Mouse (Mus musculus) stomach, embryonic 14.5 days (tissue): ENCODE measurements around the gene Sh3pxd2a. TPM values are rescaled to one million over a fixed set of nuclear protein-coding genes. Genes with fewer than 3 reads are reported as not detected.

Experiments used
- ATAC-seq: fragments of 200-750 bp; cut with Nextera tagmentation; 2 replicates; pipeline ENCODE4 v1.8.0; 2017; ENCODE audit warnings: low read depth, moderate TSS enrichment; ENCODE audit not compliant: insufficient number of reproducible peaks, insufficient read depth, low FRiP score
- H3K27ac ChIP-seq: fragments of 300-500 bp; sonication (generic); 2 replicates; pipeline ENCODE4 v1.5.1; 2014; ENCODE audit warnings: mild to moderate bottlenecking, low read length, moderate library complexity, mixed read lengths
- H3K27me3 ChIP-seq: fragments of 300-500 bp; sonication (generic); 2 replicates; pipeline ENCODE4 v1.6.1; 2014; ENCODE audit warnings: low read length, control low read depth, mixed read lengths; ENCODE audit not compliant: control insufficient read depth, insufficient read depth
- H3K36me3 ChIP-seq: fragments of 300-500 bp; sonication (generic); 2 replicates; pipeline ENCODE4 v1.6.1; 2014; ENCODE audit warnings: mild to moderate bottlenecking, control low read depth, low read length, moderate library complexity, mixed read lengths; ENCODE audit not compliant: control insufficient read depth, insufficient read depth
- H3K4me1 ChIP-seq: fragments of 300-500 bp; sonication (generic); 2 replicates; pipeline ENCODE4 v1.6.1; 2014; ENCODE audit warnings: low read length, control low read depth, mixed read lengths; ENCODE audit not compliant: control insufficient read depth, insufficient read depth
- H3K4me2 ChIP-seq: fragments of 300-500 bp; sonication (generic); replicated peaks from 2 replicates; pipeline ENCODE4 v1.6.1; 2014; ENCODE audit warnings: low read depth, low read length, control low read depth
- H3K4me3 ChIP-seq: fragments of 300-500 bp; sonication (generic); 2 replicates; pipeline ENCODE4 v1.5.1; 2014; ENCODE audit warnings: low read depth, low read length, control low read depth
- H3K9ac ChIP-seq: fragments of 300-500 bp; sonication (generic); replicated peaks from 2 replicates; pipeline ENCODE4 v1.6.1; 2014; ENCODE audit warnings: low read depth, mild to moderate bottlenecking, control low read depth, low read length, moderate library complexity, mixed read lengths
- H3K9me3 ChIP-seq: fragments of 300-500 bp; sonication (generic); 2 replicates; pipeline ENCODE4 v1.6.1; 2016; ENCODE audit warnings: low read depth, low read length, control low read depth; ENCODE audit not compliant: control insufficient read depth
- WGBS: fragments of 180-500 bp; shearing (Covaris S2); extraction: QIAGEN DNeasy Blood & Tissue Kit; methylation state at CpG from one replicate; pipeline ENCODE4 v1.1.7; 2014; 5-methylcytosine and 5-hydroxymethylcytosine counted together
- polyA plus RNA-seq: library from polyadenylated mRNA; unstranded; fragments of >200 nt; fragmentation: Nextera tagmentation; extraction: Ambion mirVana; gene quantifications from 2 replicates; pipeline ENCODE4 v1.2.1, GENCODE M21; 2014

Gene Sh3pxd2a
- polyA plus RNA-seq, 1 experiment from 2014 or later = 13.7 TPM

DNA sequence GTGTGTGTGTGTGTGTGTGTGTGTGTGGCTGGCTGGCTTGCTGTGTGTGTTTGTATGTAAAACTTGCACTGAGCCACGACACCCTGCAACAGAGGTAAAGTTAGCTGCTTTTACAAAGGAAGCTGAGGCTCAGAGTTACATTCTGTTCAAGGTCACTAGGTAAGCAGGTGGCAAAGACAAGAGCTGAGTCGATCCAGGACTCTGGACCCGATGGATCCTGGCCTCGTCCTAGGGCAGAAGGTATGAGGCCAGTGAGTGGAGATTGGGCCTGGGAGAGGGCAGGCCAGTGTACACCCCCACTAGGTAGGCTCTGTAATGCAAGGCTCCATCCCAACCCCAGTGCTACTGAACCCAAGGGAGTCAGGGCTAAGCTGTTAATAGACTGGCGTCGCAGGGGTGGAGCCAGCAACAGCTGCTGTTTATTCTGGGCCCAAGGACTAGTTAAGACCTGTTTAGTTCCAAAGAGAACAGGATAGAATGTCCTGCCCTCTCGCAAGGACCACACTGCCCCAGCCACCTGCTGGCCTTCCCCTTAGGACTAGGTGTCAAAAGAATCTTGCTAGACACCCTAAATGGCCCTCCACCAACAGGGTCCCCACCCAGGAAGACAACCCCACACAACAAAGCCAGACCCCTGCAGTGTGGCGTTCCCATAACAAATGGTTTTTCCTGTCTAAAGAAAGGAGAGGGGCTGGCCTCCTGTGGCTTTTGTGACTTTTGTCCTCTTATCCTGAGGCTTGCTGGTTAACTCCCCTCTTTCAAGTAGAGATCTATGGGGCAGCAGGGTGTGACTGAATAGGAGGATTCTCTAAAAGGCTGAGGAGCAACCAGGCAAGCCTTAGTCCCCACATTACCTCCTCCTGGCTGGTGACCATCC is 13.7 kb downstream of the Sh3pxd2a start:
- Histone ChIP-seq H3K27me3 (no peaks in the 10 kb centered on the region), H3K9ac (no peak overlapping the region), H3K4me1 (peaks cover 63% of the 10 kb centered on the region), H3K4me3 (no peak overlapping the region), H3K27ac (peak overlapping the region; percentile 52; the same call in 1 of the 2 replicates), H3K4me2 (no peak overlapping the region), H3K36me3 (no peaks in the 10 kb centered on the region), H3K9me3 (no peaks in the 10 kb centered on the region)
- ATAC-seq = peak; percentile 53; the same call in 1 of the 2 replicates
- WGBS = 37% methylated on average over 8 of the region's 8 CpGs

DNA sequence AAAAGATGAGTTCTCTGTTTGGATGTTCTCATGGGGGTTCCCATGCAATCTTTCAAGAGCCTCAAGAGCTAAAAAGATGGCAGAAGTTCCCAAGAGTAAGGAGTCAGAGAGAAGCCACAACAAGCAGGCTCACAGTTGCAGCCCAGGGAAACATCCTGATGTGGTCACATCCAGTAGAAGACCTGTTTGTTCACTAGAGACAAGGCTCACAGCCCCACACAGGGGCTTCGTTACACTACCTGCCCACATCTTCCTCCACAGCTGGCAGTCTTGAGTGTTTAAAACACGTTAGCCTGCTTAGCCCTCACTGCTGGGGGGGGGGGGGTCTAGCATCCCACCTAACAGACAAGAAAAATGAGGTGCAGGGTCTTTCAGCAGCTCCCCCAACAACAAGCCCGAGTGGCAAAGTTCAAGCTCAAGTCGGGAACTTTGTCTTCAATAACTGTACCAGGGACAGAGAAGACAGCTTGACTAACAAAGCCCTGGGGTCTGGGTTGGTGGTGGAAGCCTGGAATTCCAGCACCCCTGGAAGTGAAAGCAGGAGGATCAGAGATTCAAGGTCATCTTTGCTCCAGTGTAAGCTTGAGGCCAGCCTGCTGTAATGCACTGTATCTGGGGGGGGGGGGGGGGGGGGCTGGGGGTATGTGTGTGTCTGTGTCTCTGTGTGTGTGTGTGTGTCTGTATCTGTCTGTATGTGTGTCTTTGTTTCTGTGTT is 14.5 kb downstream of the Sh3pxd2a start:
- ATAC-seq = no peak
- H3K27me3 ChIP-seq = no peaks in the 10 kb centered on the region
- WGBS = 40% methylated on average over 4 of the region's 4 CpGs

DNA sequence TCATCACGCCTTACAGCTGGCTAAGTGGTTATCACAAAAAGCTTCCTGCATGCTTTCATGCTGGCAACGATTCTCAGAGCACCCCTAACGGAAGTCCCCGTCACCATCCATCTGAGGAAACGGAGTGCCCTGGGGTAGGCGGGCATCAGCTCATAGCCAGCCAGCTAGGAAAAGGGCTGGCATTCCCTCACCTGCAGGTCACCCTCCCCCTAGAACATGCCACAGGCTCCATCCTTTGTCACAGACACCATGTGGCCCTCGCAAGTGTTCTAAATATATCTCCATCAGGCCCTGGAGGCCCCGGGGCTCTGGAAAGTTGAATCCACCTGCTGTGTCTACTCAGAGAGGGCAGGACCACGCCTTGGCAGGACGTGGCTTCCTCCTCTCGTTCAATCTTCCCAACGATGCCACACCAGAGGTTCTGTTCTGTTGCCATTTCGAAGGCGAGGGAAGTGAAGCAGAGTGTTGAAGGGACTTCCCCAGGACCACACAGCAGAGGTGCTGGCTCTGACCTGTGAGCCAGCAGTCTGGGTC is 15.5 kb downstream of the Sh3pxd2a start:
- Histone ChIP-seq H3K4me1 (peaks cover 68% of the 10 kb centered on the region), H3K36me3 (no peaks in the 10 kb centered on the region), H3K4me3 (no peak overlapping the region), H3K27ac (no peak overlapping the region), H3K27me3 (no peaks in the 10 kb centered on the region), H3K9ac (no peak overlapping the region), H3K4me2 (no peak overlapping the region), H3K9me3 (no peaks in the 10 kb centered on the region)
- ATAC-seq = no peak
- WGBS = 69% methylated on average over 14 of the region's 14 CpGs

More for the DNA sequence above, 14.5 kb downstream of the Sh3pxd2a start:
- Histone ChIP-seq H3K9ac (no peak overlapping the region), H3K9me3 (no peaks in the 10 kb centered on the region), H3K4me1 (peaks cover 69% of the 10 kb centered on the region), H3K36me3 (no peaks in the 10 kb centered on the region), H3K4me2 (no peak overlapping the region), H3K27ac (no peak overlapping the region), H3K4me3 (no peak overlapping the region)

DNA sequence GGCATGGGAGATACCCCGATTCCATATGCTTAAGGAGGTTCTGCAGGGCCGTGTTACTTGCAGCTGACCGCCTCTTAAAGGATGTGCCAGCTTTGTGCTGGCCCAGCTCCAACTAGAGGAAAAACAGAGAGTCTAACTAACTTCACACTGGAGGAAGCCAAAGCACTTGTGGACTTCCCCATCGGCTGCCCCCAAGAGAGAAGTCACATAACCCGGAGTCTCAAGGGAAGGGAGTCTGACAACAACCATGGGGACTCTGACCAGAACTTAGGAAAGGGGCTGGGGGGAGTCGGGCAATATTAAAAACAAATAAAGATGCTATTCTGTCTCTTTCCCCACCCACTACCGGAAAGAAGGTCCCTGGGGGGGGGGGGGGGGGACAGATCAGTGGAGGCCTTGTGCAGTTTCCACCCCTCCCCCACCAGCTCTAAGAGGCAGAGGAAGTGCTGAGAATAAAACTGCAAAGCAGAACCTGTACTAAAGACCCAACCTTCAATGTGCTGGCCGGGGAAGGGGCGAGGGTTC is 17.3 kb downstream of the Sh3pxd2a start:
- H3K4me3 ChIP-seq = no peak overlapping the region
- H3K4me1 ChIP-seq = peaks cover 79% of the 10 kb centered on the region
- 0 out of 2 replicates have a peak overlapping the region, but pooled peaks have one; percentile 10 for H3K4me2 ChIP-seq
- no peak overlapping the region for H3K9ac ChIP-seq
- H3K9me3 ChIP-seq = no peaks in the 10 kb centered on the region
- peak overlapping the region; percentile 48 for H3K27ac ChIP-seq
- no peak for ATAC-seq
- WGBS = 37% methylated on average over 9 of the region's 9 CpGs
- H3K36me3 ChIP-seq = no peaks in the 10 kb centered on the region
- no peaks in the 10 kb centered on the region for H3K27me3 ChIP-seq

DNA sequence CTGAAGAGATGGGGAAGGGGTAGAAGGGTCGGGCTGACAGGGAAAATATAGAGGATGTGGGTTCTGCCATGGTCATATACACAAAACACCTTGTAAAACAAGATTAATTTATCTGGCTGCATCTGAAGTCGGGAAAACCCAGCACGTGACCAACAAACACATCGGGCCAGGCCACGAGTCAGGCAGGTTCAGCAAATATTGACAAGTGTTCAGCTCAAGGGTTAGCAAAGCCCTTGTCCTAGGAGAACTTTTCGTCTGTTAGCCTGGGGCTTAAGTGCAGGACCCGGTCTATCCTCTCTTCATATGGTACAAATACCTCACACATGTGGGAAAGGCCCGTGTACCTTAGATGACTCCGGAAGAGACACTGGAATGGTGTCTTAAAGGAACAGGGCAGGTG is 18.1 kb downstream of the Sh3pxd2a start:
- H3K27ac ChIP-seq = peak overlapping the region; percentile 48; the same call in 1 of the 2 replicates
- no peak overlapping the region for H3K4me3 ChIP-seq
- no peaks in the 10 kb centered on the region for H3K27me3 ChIP-seq
- WGBS = 48% methylated on average over 9 of the region's 9 CpGs
- ATAC-seq = 0 out of 2 replicates have a peak, but pooled peaks have one; percentile 17
- no peaks in the 10 kb centered on the region for H3K36me3 ChIP-seq
- no peaks in the 10 kb centered on the region for H3K9me3 ChIP-seq
- no peak overlapping the region for H3K4me2 ChIP-seq
- peaks cover 82% of the 10 kb centered on the region for H3K4me1 ChIP-seq
- H3K9ac ChIP-seq = no peak overlapping the region

DNA sequence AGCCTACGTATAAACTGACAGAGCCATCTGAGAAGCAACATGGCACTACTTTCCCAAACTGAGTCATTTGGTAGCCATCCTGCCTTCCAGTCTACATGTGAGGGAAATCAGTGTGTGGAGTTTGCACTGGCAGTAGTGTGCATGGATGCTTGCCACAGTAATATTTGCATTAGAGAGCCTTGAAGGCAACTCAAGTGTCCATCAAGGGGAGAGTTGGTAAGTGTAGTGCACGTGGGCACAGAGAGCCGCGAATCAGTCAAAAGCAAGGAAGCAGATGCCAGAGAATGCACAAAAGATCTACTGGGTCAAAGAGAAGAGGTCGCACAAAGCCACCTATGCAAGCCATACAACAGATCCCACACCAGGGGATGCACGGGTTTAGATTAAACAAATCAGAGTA is 18.5 kb downstream of the Sh3pxd2a start:
- no peak for ATAC-seq
- no peaks in the 10 kb centered on the region for H3K9me3 ChIP-seq
- H3K4me1 ChIP-seq = peaks cover 78% of the 10 kb centered on the region
- no peak overlapping the region for H3K4me3 ChIP-seq
- peak overlapping the region; percentile 6; the same call in 1 of the 2 replicates for H3K27ac ChIP-seq
- no peaks in the 10 kb centered on the region for H3K27me3 ChIP-seq
- 62% methylated on average over 6 of the region's 6 CpGs for WGBS
- H3K4me2 ChIP-seq = no peak overlapping the region
- no peak overlapping the region for H3K9ac ChIP-seq
- H3K36me3 ChIP-seq = no peaks in the 10 kb centered on the region

DNA sequence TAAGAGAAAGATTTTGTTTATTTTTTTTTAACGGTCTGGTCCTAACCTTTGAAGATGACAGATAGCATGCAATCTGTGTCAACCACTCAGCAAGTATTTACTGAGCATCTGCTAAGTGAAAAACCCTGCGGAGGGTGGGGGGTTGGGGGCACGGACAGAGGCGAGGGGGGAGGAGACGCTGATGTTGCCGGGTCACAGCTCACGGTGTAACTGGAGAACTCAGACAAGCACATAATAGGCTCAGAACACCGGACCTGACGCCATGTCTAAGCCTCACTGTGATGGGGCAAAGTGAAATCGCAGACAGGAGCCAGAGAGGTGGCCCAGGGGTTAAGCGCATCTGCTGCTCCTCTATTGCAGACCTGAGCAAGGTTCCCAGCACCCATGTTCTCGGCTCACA is 19.7 kb downstream of the Sh3pxd2a start:
- WGBS = 20% methylated on average over 12 of the region's 12 CpGs

DNA sequence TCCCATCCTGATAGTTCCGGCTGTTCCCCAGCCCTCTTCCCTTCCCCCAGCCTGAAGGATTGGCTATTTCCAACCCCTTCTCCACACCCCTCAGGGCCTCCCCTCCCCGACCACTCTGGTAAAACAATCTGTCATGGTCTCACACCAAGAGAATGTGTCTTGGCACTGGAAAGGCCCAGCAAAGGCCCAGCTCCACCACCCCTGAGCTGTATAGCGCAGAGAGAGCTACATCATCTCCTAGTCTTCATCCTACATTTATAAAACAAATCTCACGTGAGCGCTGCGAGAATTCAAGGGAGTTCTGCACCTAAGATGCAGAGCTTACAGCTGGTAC is 21.9 kb downstream of the Sh3pxd2a start:
- no peak overlapping the region for H3K4me2 ChIP-seq
- no peaks in the 10 kb centered on the region for H3K9me3 ChIP-seq
- WGBS = 54% methylated on average over 6 of the region's 6 CpGs
- no peak for ATAC-seq
- no peaks in the 10 kb centered on the region for H3K36me3 ChIP-seq
- H3K9ac ChIP-seq = no peak overlapping the region
- H3K27ac ChIP-seq = no peak overlapping the region
- no peak overlapping the region for H3K4me3 ChIP-seq
- peaks cover 71% of the 10 kb centered on the region for H3K4me1 ChIP-seq
- no peaks in the 10 kb centered on the region for H3K27me3 ChIP-seq

More for the DNA sequence above, 19.7 kb downstream of the Sh3pxd2a start:
- Histone ChIP-seq H3K36me3 (no peaks in the 10 kb centered on the region), H3K27ac (no peak overlapping the region), H3K27me3 (no peaks in the 10 kb centered on the region), H3K4me3 (no peak overlapping the region), H3K4me1 (peaks cover 74% of the 10 kb centered on the region), H3K9ac (no peak overlapping the region), H3K9me3 (no peaks in the 10 kb centered on the region), H3K4me2 (no peak overlapping the region)
- no peak for ATAC-seq
